Mouse (Mus musculus): ENCODE results near the gene Map3k5.

Gene Map3k5

GRCm38 (mm10) chr10:19935821-19936367 lies 1.6 kb downstream of the Map3k5 start:
- DNase-seq: no peak

- no peak for DNase-seq
Observed at GRCm38 (mm10) chr10:19936961-19937708, 2.9 kb downstream of the Map3k5 start.

- no peak for DNase-seq
Observed at GRCm38 (mm10) chr10:19938738-19939137, 4.5 kb downstream of the Map3k5 start.

DNA sequence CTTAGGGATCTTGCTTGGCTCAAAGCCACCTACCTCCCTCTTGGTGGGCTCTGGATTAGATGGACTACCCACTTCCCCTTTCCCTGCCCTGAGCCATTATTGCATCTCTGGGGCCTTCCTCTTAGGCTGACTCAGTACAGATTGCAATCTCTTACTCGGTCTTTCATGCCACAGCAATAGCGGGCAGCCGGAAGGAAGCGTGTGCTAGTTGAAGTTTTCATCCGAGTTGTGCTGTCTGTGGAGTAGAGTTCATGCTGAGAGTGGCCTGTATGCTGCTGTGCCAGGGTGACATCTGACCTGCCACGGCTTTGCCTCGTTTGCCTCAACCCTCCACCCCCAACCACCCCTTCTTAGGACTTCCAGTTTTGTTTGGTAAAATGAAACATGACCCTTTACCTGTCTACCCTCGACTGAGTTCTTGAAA lies 5.0 kb downstream of the Map3k5 start:
- peak; percentile 17 for DNase-seq

DNA sequence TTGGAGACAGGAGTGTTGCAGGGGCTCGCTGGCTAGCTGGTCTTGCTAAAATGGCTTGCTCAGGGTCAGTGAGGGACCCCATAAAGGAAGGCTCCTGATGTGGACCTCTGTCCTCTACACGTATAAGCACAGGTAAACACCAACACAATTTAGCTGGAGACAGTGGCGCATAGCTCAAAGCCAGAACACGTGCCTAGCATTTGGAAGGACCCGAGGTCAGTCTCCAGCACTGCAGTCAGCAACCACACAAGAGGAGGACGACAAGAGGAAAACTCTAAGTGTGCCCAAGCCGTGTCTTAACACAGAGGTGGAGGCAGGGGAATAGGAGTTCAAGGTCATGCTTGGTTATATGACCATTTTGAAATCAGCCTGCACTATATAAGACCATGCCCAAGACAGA lies 5.9 kb downstream of the Map3k5 start:
- DNase-seq: no peak

DNA sequence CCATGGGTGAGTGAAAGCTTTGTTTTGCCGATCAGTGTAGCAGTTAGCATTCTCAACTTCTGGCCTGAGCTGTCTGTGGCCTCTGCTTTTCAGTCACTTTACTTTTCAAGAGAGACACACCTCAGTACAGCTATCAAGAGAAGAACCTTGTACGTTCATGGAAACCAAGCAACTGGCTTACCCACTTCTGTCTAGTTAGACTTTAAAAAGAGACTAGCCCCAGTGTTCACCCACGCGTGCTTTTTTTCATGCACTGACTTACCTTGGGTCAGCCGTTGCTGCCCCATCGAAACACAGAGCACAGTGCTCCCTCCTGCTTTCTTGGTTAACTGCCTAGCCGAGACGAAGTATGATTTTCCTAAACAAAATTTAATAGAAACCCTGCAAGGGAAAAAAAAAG lies 6.4 kb downstream of the Map3k5 start:
- no peak for DNase-seq

- DNase-seq: peak; percentile 20
Observed at GRCm38 (mm10) chr10:19941063-19941462, 6.8 kb downstream of the Map3k5 start.

GRCm38 (mm10) chr10:19941914-19942313 lies 7.6 kb downstream of the Map3k5 start:
- DNase-seq: no peak

GRCm38 (mm10) chr10:19942621-19943020 lies 8.3 kb downstream of the Map3k5 start:
- DNase-seq: no peak

GRCm38 (mm10) chr10:19945651-19946050 lies 11.4 kb downstream of the Map3k5 start:
- DNase-seq: no peak

DNA sequence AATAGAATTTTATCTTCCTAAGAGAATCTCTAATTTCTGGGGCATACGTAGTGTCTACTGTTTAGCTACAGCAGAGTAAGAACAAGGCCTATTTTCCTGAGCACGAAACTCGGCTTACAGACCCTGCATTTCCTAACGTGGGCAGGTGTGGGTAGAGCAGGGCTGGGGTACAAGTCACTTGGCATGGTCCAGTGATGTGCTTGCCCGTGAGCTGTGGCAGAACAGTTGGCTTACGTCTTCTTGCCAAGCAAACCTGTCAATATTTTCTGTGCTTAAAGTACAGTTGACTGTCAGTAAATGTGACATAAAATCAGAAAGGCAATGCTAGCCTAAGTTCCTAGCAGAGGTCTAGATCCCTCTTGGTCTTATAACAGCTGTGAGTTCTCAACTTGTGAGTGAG lies 12.4 kb downstream of the Map3k5 start:
- DNase-seq: no peak

GRCm38 (mm10) chr10:19947441-19947840 lies 13.2 kb downstream of the Map3k5 start:
- DNase-seq: no peak

GRCm38 (mm10) chr10:19947901-19948300 lies 13.6 kb downstream of the Map3k5 start:
- DNase-seq: no peak

DNA sequence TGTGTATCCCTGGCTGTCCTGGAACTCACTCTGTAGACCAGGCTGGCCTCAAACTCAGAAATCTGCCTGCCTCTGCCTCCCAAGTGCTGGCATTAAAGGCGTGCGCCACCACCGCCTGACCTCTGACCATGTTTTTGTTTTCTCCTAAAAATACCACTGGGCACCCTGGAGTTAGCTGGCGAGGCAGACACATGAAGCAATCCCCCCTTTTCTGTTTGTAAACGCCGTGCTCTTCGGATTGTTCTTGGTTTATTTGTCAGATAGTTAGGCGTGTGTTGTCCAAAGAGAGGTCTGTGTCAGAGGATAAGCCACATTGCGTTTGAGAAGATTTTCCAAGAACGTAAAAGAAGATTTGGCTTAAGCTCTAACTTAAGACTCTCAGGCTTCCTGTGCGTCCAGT lies 14.1 kb downstream of the Map3k5 start:
- DNase-seq: no peak

DNA sequence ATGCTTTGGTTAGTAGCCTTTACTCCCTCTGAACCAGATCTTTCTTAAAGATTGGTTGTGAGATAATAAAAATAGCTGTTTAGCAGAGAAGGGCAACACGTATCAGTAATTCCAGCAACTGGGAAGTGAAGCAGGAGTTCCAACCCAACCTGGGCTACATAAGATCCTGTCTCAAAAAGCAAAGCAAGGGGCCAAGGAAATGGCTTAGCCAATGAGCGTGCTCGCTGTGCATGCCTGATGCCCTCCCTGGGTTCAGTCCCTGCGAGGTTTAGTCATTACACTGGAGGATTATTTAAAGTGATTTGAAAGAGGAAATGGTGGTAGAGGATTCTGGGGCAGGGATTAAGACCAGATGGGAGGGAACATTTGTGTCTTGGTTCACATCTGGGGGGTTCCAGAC lies 14.8 kb downstream of the Map3k5 start:
- no peak for DNase-seq

GRCm38 (mm10) chr10:19953032-19953761 lies 18.9 kb downstream of the Map3k5 start:
- no peak for DNase-seq

DNA sequence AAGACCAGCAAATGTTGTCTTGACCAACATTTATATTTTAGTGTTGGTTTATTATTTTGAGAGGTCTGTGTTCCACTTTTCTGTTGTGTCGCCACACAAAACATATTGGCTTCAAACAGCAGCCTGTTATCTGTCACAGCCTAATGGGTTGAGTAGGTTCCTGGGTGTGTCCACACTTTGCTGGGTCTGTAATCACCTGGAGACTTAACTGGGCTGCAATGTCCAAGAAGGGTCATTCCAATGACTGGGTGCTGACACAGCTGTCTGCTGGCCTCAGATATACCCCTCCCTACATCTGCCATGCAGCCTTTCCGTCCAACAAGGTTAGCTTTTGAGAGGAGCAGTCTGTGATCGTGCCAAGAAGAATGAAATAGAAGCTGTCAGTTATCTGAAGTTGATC lies 20.3 kb downstream of the Map3k5 start:
- no peak for DNase-seq

GRCm38 (mm10) chr10:19955817-19956216 lies 21.5 kb downstream of the Map3k5 start:
- DNase-seq: no peak

DNA sequence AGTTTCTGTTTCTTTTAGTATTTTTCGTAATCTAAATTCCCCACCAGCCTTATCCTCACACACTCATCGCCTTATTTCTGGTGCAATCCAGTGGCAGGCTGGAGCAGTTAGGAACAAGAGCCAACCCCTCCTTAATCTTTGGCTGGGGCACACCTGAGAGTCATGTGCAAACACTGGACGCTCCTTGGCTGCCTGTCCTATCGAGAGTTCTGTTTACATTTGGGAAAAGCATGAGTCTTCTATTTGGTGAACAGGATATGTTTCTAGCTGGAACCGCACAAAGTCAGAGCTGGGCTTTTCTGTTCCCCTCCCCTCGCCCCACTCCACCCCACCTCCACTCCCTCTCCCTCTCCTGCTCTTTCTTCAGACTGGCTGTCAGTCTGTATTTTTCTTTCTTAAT lies 22.5 kb downstream of the Map3k5 start:
- DNase-seq: no peak

GRCm38 (mm10) chr10:19960831-19961380 lies 26.6 kb downstream of the Map3k5 start:
- no peak for DNase-seq

DNA sequence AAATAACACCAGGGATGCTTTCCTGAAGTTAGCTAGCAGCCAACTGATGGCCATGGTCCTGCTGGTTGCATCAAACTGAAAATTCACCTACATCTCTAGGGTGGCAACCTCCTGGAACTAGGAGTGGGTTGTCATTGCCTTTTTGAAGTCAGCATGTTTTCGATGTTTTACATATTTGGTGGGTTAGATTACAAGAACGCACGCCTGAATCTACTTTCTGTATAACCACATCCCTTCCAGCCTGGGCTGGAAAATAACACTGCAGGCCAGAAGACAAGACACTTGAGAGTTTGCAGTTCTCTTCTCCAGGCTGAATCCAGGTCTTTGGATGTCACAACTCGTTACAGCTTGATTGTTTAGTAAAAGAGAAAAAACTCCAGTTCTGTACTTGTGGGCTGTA lies 28.5 kb downstream of the Map3k5 start:
- no peak for DNase-seq

GRCm38 (mm10) chr10:19963206-19963605 lies 28.9 kb downstream of the Map3k5 start:
- no peak for DNase-seq

- DNase-seq: no peak
Observed at GRCm38 (mm10) chr10:19964105-19964504, 29.8 kb downstream of the Map3k5 start.

DNA sequence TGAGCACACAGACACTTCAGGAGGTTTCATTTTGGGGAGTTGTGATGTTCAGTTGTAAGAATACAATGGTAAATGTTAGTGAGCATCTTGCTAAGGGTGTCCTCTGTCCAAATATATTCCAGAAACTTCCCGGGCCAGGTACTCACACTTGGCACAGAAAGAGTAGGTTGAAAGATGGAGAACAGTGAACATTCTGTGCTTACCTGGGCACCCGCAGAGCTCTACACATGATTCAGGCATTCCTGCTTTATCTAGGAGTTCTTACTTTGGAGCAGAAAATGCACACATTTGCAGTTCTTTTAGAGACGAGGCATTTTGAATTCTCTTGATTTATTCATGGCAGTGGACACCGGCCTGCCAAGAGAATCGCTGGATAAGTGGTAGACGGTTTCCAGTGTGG lies 32.3 kb downstream of the Map3k5 start:
- no peak for DNase-seq
